Mouse (Mus musculus) layer of hippocampus, adult 8-10 months (tissue): ENCODE results near the gene Kremen1. TPM values are rescaled to one million over a fixed set of nuclear protein-coding genes. Genes with fewer than 3 reads are reported as not detected.

Source experiments
- DNase-seq, 2 experiments: peaks; one replicate each; pipeline ENCODE4 v3.0.0; 2022; ENCODE audit warnings: low spot score in 2 of 2
- total RNA-seq, 4 experiments: library from RNA; stranded (reverse); gene quantifications; 2 replicates each; pipeline ENCODE4 v1.2.4; 2022

Gene Kremen1
- total RNA-seq, 4 experiments from 2014 or later, result 13.5 to 15.6 (median 14.9) TPM

DNA sequence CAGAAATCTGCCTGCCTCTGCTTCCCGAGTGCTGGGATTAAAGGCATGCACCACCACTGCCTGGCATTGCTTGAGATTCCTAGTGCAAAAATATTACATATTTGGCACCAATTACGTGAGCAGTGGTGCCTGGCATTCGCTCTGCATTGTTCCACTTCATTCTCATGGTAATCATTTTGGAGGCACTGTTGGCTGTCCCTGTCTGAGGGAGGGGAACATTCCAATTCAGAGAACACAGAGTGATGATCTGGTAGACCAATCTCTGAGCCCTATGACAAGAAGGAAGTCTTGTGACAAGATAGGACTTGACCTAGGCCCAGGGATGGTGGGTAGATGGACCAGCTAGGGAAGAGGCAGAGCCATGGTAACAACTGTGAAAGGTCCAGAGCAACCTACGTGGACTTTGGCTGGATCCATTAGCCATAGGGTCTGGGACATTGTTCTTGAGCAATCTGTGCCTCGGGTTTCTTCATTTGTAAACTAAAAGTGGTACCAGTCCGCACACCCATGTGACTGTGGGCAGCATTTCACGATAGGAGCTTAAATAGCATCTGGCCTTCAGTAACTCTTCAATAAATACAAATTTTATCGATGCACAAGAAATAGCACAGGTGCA lies 8.6 kb upstream of the Kremen1 start:
- no peak for DNase-seq

DNA sequence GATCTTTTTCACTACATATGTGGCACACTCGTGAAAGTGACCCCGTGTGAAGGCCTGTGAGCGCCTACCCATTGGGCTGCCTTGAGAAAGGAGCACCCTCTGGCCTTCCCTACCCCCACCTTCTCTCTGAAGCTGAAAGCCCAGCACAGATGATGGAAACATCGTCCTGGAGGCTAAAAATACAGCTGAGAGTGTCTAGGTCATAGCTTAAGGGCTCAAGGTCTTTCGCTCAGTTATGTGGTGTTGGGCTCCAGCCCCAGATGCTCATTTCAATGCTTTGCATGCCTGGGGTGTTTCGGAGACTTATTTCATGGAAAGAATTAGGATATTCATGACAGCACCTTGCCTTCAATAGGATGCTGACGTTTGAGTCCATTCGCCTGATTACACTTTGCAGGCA lies 4.4 kb upstream of the Kremen1 start:
- no peak for DNase-seq

DNA sequence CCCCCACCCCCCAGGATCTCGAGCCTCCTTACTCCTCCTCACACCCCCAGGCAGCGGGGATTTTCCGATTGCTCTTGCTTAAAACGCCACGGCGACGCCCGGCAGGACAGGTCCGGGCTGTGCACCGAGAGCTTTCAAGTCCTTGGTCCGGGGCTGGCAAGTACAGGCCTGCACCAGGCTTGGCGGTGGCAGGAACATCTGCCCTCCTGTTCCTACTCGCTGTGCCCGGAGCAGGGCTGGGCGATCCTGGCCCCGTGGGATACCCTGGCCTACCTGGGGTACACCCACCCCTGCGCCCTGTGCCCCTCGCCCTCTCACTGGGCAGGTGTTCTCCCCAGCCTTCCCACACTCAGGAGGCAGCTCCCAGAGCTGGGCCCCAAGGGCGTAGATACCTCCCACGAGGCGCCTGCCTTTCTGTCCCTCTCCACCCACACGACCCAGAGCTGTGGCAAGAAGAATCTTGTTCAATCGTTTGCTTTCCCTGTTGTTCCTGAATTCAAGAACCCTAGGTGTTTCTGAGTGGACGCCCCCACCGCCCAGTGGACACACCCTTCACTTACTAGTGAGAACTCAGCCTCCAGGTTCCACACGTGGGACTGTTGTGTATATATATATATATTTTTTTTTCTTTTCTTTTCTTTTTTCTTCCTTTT lies 1.8 kb upstream of the Kremen1 start:
- no peak for DNase-seq

DNA sequence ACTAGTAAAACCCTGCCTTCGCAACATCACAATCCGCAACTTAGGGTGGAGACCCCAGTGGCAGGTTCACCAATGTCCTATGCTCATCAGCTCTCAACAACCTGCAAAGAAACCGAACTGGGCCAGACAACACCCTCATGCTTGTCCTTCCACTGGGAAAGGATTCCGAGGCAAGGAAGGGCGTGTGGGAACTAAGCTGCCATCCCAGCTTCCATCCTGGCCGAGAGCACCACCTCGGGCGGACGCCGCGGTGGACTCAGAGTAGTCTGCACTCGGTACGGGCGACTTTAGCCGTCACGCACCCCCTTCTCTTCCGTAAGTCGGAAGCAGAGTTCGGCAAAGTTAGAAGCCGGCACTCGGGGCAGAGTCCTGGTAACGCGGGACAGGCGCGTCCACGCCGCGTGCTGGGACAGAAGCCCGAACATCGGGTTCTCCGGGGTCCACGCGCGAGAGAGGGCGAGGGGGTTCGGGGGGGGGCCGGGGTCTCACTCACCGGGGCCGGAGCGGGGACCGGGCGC lies 357 bp downstream of the Kremen1 start:
- no peak for DNase-seq

DNA sequence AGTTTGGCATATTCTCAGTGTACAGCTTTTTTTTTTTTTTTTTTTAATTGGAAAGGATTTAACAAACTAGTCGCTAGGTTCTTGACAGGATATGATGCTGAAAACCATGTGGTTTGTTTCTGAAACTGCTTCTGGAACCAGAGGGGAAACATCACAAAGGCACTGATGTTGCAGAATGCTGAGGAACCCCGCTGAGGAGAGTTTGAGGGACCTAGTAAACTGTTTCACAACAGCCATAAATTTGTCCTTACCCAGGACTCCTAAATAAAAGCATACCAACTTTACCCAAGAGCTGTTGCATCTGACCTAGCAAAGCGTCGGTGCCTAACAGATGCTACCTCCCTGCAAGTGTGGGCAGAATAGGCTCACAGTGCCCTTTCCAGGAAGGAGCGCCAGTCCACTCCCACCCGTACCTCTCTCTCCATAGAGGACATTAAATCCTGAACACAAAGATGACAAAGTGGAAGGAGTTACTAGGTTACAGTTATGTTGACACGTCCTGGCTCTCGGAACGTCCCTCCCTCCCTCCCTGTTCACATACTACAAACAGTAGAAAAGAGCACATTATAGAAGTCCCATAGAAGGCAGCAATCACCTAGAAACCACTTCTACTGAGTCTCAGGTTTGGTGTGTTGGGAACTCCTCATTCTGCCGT lies 1.3 kb downstream of the Kremen1 start:
- DNase-seq, result no peak

DNA sequence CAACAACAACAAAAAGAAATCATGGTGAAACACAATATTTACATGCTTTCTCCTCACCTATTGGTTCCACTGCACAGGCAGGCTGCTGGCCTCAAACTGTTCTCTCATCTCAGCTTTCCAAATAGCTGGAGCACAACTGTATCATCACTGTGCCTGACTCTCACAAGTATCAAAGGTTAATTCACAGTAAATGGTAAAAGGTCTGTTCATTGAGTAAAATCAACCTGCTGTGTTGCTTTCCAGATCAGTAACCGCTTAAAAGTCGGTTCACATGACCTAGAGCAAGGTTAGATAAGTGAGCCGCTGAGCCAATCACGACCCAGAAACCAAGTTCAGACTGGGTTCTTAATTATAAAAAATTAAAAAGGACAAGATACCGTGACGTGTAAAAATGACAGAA lies 3.3 kb downstream of the Kremen1 start:
- no peak for DNase-seq

DNA sequence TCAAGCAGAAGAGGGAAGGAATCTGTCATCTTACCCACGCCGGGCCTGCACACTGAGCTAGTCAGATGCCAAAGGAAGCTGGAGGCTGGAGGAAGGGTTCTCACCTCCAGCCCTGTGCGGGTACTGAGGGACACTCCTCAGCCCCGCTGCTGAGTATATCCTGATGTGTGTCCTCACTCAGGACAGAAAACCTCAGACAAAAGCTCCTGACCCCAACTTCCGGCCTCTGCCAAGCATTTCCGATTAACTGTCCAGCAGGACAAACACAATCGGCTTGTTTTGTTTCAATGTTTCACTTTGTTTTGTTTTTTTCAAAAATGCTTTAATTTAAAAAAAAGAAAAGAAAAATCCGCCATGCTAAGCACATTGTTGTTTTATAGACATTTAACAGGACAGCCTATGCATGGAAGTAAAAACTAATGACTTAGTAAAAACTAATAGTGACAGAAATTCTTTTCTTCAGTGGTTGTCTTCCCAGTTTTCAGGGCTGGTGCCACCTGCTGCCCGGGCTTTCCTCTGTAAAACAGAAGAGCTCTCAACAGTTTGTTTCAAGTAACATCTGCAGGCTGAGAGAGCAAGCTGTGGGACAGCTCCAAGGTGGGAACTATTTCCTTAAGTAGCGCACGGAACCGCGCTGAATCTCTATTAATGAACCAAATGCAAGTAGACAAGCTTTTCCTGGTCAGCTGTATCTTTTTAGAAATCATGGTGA lies 4.1 kb downstream of the Kremen1 start:
- no peak for DNase-seq

DNA sequence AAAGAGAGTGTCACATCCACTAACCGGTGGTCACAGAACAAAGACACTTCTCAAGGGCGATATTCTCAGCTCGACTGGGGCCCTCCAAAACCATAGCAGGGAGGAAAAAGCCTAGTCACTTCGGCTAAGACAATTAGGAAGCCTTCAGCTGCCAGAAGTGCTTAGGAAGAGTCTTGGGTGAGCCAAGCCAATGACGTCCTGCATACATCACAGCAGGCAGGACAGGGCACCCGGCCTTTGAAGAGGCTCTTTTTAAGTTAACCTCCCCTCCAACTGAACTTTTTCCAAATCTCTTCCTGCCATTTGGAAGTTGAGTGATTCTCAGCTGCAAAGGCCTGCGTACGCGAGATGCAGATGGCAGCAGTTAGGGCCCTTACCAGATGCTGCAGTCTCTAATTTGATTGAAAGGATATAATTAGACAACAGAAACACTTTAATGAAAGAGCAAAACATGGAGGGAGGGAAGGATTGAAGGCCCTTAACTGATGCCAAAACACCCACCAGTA lies 5.8 kb downstream of the Kremen1 start:
- peak in 1 of 2 experiments; percentile 35 for DNase-seq

DNA sequence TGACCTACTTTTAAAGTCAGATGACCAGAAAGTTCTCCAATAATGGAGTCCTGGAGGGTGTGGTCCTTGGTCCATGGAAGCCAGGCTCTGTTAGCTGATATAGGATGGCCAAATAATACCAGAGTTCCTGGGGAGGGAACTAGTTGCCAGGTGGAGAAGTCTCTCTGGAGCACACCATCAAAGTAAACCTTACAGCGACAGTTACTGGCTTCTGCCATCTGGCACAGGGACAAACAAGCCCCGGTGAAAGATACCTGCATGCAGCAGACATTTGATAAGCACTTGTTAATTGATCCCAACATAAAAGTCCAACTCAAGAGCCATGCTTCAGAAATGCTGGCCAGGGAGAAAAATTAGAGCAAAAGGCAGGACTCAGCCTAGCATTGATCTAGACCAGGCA lies 7.3 kb downstream of the Kremen1 start:
- no peak for DNase-seq

DNA sequence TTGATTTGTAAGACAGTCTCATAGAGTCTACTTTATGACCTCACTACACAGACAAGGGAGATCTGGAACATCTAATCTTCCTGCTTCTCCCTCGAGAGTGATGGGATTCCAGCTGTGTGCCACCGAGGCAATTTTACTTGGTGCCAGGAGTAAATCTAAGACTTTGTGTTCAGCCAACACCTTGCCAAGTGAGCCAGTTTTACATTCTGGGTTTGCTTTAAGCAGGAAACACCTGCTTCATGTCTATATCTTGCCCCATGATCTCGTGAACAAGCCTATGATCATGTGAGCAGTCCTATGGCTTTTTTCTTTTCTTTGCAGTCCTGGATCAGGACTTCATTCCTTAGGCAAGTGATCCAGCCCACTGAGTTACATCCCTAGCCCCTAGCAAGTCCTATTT lies 7.8 kb downstream of the Kremen1 start:
- no peak for DNase-seq

DNA sequence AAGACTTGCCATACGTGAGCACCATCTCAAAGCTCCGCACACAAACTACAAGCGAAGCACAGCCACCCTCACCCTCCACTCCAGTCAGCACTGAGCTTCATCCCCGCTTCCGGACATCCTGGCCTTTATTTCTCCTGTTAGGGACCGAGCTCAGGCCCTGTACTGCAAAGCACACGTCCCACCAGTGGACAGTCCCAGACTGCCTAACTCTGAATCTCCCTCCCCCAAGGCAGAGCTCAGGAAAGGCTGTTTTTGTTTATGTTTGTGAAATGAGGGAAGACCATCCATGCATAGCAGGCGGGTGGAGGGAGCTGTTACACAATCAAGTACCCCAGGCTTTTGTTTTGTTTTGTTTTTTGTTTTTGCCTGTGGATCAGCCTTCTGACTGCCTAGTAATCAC lies 8.6 kb downstream of the Kremen1 start:
- DNase-seq, result no peak

DNA sequence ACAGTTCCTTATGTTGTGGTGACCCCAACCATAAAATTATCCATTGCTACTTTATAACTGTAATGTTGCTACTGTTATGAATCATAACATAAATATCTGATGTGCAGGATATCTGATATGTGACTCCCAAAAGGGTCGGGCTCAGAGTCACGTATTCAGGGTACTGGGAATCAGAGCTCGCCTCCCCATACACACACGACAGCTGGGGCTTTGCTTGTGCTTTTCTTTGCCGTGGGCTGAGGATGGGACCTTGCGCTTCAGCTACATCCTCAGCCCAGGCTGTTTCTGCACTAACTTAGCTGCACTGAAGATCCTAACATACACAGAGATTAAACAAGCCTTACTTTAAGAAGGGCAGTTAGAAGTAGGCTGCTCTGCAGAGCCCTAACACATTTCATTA lies 10.2 kb downstream of the Kremen1 start:
- DNase-seq, result no peak

DNA sequence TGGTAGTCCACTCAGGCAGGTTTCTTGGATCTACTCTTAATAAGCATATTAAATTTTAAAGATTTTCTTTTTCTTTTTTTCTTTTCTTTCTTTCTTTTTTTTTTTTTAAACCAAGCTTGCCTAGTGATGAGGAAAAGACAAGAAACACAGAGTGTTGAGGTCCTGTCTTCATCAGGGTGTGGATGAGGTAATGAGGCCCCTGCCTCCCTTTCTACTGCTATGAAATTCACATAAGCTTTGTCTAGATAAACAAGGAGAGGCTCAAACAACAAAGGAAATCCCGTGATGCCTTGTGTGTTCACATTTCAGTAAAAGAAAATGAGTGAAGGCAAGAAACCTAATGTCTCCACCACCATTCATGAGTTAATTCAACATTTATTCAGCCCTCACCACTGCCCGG lies 13.2 kb downstream of the Kremen1 start:
- no peak for DNase-seq

DNA sequence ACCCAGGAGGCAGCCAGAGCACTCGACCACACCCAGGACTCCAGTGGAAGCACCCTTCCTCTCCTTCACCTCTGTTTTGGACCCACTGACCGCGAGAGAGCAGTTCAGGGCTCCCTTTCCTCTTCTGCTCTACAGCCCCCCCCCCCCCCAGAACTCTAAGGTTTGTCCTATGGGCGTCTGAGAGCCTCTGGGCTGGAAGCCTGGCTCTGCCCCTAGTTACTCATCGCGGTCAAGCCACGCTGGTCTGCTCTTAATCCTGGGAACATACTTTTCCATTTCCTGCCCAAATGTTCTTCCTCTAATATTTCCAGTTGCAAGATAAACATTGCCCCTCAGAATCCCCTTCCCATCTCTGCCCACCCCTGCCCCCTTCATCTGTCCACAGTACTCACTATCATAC lies 15.9 kb downstream of the Kremen1 start:
- DNase-seq, result no peak

DNA sequence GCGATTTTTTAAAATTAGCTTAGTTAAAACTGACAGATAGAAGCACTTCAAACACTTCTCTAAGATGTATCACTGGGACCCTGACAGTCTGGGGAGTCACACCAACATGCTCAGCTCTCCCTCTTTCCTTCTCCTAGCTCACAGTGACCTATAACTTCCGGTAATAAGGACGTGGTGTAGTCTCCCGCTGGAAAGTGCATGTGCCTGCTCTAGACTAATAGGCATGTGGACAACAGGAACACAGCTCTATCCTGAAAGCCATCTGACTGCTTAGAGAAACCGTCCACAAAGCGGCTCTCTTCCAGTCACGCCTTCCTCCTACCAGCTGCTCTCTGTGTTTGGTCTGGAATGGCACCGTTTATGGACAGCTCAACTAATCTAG lies 16.6 kb downstream of the Kremen1 start:
- DNase-seq, result peak in 1 of 2 experiments; percentile 20

DNA sequence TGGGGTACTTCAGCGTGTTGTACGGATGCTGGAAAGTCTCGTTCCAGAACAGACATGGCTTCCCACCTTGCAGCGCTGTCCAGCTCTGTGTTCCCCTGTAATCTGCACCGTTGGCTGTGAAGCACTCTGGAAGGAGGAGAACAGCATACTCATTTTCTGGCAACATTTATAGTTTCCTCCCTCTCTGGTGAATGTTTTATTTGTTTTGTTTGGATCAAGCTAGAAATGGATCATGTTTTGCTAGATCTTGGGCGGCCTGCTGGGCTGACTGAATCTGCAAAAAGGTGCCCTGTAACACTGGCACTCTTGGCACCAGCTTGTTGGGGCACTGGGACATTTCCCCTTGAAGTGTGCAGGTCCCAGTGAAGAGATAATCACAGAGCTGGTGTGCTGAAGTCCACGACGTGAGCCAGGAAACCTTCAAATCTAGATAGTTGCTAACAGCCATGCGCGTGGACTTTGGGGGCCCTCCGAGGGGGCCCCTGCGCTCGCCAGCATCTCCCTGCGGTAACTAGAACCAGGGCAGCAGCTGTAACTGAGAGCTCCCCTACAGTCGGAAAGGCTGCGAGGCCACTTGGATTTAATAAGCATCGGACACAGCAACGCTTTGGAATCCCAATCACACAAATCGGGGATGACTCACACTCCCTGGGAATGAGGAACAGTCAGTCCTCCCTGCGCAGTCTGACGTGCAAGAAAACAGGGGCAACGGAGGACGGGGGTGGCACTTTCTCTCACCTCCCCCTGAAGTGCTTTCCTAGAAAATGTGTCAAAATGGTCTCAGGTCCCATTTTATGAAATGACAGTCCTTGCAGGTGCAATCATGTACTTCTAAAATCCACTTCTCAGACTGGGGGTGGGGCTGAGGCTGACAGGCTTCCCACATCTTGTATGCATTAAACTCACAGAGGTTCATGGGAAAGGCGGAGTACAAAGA lies 17.3 kb downstream of the Kremen1 start:
- peak; percentile 49 to 59 for DNase-seq

DNA sequence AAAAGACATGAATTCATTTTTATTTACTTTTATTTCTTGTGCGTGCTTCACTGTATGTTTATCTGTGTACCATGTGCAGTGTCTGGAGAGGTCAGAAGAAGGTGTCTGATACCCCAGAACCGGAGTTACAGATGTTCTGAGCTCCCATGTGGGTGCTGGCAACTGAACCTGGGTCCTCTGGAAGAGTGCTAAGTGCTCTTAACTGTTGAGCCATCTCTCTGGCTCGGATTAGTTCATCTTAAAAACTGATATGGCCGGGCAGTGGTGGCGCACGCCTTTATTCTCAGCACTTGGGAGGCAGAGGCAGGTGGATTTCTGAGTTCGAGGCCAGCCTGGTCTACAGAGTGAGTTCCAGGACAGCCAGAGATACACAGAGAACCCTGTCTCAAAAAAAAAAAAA lies 18.1 kb downstream of the Kremen1 start:
- no peak for DNase-seq

DNA sequence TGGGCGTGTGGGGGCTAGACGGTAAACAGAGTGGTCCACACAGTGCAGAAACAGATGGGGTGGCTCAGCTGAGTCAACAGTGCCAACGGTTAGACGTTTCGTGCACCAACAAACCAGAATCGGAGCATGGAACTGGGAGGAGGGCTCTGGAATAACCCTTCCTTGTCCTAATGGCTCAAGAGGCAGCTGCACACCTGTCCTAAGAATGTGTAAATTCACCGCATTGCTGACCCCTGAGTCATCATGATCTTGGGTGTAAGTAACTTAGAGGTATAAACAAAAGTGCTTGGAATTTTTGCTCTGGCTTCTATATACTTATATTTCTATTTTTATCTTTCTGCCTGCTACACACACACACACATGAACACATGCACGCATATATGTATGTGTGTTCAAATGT lies 19.2 kb downstream of the Kremen1 start:
- no peak for DNase-seq

DNA sequence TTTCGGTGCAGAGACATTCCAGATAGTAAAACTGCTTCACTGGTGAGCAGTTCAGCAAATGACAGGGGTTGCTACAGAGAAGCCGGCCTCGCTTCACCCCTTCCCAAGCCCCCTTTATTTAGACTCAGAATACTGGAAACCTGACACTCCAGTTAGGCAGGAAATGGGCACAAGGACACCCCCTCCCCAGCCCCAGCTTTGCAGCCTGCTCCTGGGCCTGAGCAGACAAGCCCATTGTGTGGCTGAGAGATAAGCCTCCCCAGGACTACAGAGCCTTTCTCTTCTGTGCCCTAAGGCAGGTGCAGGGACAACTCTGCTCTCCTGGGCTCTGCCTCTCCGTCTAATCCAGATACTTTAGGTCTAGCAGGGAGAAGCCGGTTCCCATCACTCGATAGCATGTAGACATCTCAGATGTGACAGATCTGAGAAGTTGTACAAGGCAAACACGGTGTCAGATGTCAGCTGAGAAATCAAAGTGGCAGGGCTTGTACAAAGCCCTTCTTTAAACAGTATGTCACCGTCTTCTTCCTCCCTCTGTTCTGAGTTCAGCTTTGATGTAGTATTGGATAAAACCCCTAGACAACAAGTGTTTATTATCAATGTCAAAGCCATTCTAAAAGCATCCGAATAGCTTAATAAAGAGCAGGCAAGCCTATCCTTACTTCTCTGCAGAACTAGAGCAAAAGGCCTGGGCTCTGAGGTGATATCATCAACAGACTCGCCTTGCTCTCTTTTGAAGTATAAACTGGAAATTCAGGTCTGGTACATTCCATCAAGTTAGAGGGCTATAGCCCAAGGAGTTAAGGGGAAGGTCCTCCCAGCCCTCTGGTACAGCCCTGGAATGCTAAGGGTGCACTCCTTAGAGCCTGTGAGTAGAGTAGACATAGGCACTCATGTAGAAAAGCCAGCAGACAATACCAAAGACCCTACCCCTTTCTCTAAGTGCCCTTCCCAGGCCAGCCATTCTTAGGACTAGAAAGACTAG lies 21.4 kb downstream of the Kremen1 start:
- DNase-seq, result no peak
